Mouse (Mus musculus) intestine, postnatal 0 days (tissue): ENCODE data around the gene Abcc4. TPM values are rescaled to one million over a fixed set of nuclear protein-coding genes. Genes with fewer than 3 reads are reported as not detected.
A peak's percentile ranks its signal among the peaks of the same experiment; 100 is the strongest.
"Not testable (repeated sequence)": the region's sequence is repeated elsewhere in the genome, so short reads cannot be mapped to it uniquely, and the experiment has no call there.

Experiments
- ATAC-seq: fragments of 200-750 bp; cut with Nextera tagmentation; 2 replicates; pipeline ENCODE4 v1.8.0; 2017; ENCODE audit warnings: mild to moderate bottlenecking, moderate TSS enrichment, moderate library complexity
- H3K27ac ChIP-seq: fragments of 300-500 bp; sonication (generic); 2 replicates; pipeline ENCODE4 v1.5.1; 2014; ENCODE audit warnings: mild to moderate bottlenecking, low read depth, low read length, moderate library complexity
- H3K27me3 ChIP-seq: fragments of 300-500 bp; sonication (generic); replicated peaks from 2 replicates; pipeline ENCODE4 v1.6.1; 2014; ENCODE audit warnings: low read length, mixed read lengths; ENCODE audit not compliant: control insufficient read depth, insufficient read depth
- H3K36me3 ChIP-seq: fragments of 300-500 bp; sonication (generic); 2 replicates; pipeline ENCODE4 v1.6.1; 2014; ENCODE audit warnings: mild to moderate bottlenecking, moderate library complexity; ENCODE audit not compliant: control insufficient read depth, insufficient read depth
- H3K4me1 ChIP-seq: fragments of 300-500 bp; sonication (generic); replicated peaks from 2 replicates; pipeline ENCODE4 v1.6.1; 2014; ENCODE audit warnings: antibody characterized with exemption, low read length, mixed read lengths; ENCODE audit not compliant: control insufficient read depth, insufficient read depth
- H3K4me2 ChIP-seq: fragments of 300-500 bp; sonication (generic); replicated peaks from 2 replicates; pipeline ENCODE4 v1.6.1; 2014; ENCODE audit warnings: low read depth, mild to moderate bottlenecking, moderate library complexity
- H3K4me3 ChIP-seq: fragments of 300-500 bp; sonication (generic); 2 replicates; pipeline ENCODE4 v1.5.1; 2014; ENCODE audit warnings: low read depth, low read length
- H3K9ac ChIP-seq: fragments of 300-500 bp; sonication (generic); 2 replicates; pipeline ENCODE4 v1.6.1; 2014; ENCODE audit warnings: mild to moderate bottlenecking, low read depth, low read length
- H3K9me3 ChIP-seq: fragments of 300-500 bp; sonication (generic); 2 replicates; pipeline ENCODE4 v1.6.1; 2016; ENCODE audit warnings: mixed run types; ENCODE audit not compliant: control insufficient read depth
- CTCF ChIP-seq: sonication (generic); IDR thresholded peaks from 2 replicates; pipeline ENCODE4 v1.5.1; 2016; ENCODE audit warnings: low read depth, mild to moderate bottlenecking, control low read depth, antibody characterized with exemption, moderate library complexity
- whole genome bisulfite sequencing: fragments of 180-500 bp; shearing (Covaris S2); extraction: QIAGEN DNeasy Blood & Tissue Kit; methylation state at CpG from one replicate; pipeline ENCODE4 v1.1.7; 2014; 5-methylcytosine and 5-hydroxymethylcytosine counted together
- polyA plus RNA-seq: library from polyadenylated mRNA; unstranded; fragments of >200 nt; fragmentation: Nextera tagmentation; extraction: Ambion mirVana; gene quantifications from 2 replicates; pipeline ENCODE4 v1.2.1, GENCODE M21; 2015

Gene Abcc4
- polyA plus RNA-seq, 1 experiment from 2014 or later, result 1.4 TPM

DNA sequence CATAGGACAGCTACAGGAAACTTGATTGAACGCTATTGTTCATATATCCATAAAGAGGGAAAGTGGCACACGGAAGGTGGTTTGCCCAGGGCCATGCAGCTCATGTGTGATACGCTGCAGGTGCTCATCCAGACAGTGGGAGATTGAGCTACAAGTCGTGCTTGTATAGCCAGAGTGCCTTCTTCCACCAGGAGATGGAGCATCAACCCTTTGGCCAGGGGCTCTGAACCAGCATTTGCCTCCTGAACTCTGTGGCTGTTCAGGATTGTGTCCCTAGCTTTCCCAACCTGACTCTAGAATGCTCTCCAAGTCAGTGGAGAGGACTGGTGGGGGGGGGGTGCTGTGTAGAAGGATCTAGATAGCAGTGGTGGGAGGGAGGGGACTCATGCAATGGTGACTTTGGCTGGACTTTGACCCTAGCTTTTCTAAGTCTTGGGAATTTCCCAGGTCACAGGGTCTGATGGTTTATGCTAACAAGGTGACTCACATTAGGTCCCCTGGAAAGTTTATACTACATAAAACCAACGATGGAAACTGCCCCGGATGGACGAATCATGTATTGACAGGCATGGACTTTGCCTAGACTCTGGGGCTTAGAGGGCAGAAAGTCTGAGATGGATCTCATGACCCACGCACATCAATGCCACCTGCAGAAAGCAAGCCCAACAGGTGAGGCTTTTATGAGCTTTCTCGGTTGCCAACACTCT is 27.6 kb downstream of the Abcc4 start:
- no peak overlapping the region for H3K27ac ChIP-seq
- H3K4me1 ChIP-seq, result no peaks in the 10 kb centered on the region
- WGBS, result 60% methylated on average over 9 of the region's 9 CpGs

DNA sequence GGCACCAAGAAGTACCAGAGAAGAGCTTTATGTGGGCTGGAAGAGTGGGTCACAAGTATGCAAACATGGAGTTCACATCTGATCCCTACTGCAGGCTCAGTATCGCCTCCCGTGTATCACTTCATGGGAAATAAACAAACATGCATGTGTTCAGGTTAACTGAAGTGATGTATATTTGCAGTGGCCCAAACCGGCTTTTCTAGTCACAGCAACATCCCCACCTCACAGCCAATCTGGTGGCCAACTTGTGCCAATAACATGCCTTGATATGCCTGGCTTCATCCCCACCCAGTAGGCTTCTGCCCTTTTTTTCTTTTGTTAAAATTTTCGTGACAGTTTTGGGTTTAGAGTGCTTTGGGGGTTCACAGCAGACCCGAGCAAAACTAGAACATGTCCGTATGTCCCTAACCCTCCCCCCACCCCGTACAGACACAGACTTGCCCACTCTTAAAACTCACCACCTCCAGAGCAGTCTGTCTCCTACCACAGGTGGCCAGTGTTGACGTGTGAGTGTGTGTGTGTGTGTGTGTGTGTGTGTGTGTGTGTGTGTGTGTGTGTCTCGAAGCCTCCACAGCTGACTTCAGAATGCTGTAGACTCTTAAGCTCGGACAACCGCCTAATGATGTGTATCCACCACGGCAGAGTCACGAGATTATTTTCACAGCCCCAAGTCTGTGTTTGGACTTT is 29.6 kb downstream of the Abcc4 start:
- no peak overlapping the region for H3K27ac ChIP-seq
- ATAC-seq, result no peak
- no peak overlapping the region for H3K9ac ChIP-seq
- no peaks in the 10 kb centered on the region for H3K36me3 ChIP-seq
- no peaks in the 10 kb centered on the region for H3K9me3 ChIP-seq
- no peak overlapping the region for H3K4me2 ChIP-seq
- H3K4me1 ChIP-seq, result no peaks in the 10 kb centered on the region
- no peak overlapping the region for H3K4me3 ChIP-seq
- H3K27me3 ChIP-seq, result no peaks in the 10 kb centered on the region
- 77% methylated on average over 13 of the region's 13 CpGs for WGBS
- no peak for TF ChIP-seq CTCF

More for the DNA sequence above, 27.6 kb downstream of the Abcc4 start:
- H3K4me2 ChIP-seq, result no peak overlapping the region
- no peaks in the 10 kb centered on the region for H3K27me3 ChIP-seq
- H3K9me3 ChIP-seq, result no peaks in the 10 kb centered on the region
- no peaks in the 10 kb centered on the region for H3K36me3 ChIP-seq
- H3K9ac ChIP-seq, result no peak overlapping the region
- peak; percentile 48 for TF ChIP-seq CTCF
- H3K4me3 ChIP-seq, result no peak overlapping the region
- peak; percentile 94 for ATAC-seq

DNA sequence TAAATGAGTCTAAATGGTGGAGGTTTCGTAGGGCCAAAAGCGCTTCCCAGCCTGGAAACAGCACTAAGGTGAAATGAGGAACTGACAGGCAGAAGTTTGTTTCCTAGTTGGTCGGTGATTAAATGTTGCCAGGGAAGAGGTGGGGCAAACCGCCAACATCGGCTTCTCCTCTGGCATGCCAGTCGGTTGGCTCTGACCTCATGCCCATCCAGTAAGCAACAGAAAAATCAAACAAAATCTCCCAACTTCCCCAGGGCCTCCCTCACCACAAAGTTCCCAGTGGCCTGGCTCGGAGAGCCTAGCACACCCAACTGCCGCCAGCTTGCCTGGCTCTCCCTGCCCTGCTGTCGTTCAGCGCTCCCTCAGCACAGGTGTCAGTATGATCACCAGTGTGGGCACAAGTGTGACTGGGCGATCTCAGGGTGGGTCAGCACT is 31.3 kb downstream of the Abcc4 start:
- Histone ChIP-seq H3K9me3 (no peaks in the 10 kb centered on the region), H3K4me1 (no peaks in the 10 kb centered on the region), H3K4me2 (no peak overlapping the region), H3K27me3 (no peaks in the 10 kb centered on the region), H3K36me3 (no peaks in the 10 kb centered on the region), H3K4me3 (no peak overlapping the region), H3K9ac (no peak overlapping the region), H3K27ac (no peak overlapping the region)
- 83% methylated on average over 11 of the region's 11 CpGs for WGBS
- TF ChIP-seq CTCF, result no peak
- ATAC-seq, result no peak

DNA sequence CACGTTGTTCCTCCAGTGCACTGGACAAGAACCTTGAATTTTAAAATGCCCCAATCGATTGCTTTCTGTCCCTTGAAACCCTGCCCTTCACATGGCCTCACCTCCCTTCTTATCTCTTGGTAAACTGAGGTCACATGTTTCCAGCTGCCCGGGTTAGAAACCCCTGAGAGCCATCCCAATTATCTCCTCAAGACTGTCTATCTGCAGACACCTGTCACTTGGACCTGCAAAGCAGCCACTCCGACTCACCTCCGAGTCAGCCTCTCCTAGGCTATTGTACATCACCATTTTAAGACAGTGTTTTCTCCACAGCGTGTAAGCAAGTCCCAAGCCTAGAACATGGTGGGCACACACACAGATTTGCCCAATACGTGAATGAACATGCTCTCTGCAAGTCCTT is 31.8 kb downstream of the Abcc4 start:
- Histone ChIP-seq H3K4me3 (no peak overlapping the region), H3K9ac (no peak overlapping the region), H3K4me1 (no peaks in the 10 kb centered on the region), H3K27ac (no peak overlapping the region), H3K9me3 (no peaks in the 10 kb centered on the region), H3K4me2 (no peak overlapping the region), H3K36me3 (no peaks in the 10 kb centered on the region), H3K27me3 (no peaks in the 10 kb centered on the region)
- TF ChIP-seq CTCF, result no peak
- no peak for ATAC-seq
- 57% methylated on average over 7 of the region's 7 CpGs for WGBS

DNA sequence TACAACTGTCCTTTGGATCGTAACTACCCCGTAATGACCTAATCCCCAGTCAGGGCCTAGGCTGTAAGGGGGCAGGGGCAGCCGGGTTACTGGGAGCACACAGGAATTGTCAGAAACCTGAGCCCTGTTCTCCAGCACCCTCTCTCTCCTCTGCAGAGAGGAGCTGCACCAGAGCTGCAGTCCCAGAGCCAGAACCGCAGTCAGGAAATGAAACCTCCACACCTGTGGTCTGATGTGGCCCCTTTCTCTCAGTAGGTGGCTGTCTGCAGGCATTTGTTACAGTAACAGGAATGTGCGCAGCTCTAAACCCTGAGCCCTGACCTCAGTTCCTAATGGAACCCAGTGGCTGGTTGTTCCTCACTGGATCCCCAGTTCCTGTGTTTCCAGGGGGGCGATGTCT is 32.5 kb downstream of the Abcc4 start:
- no peak for TF ChIP-seq CTCF
- Histone ChIP-seq H3K9ac (no peak overlapping the region), H3K27ac (no peak overlapping the region), H3K27me3 (no peaks in the 10 kb centered on the region), H3K4me3 (no peak overlapping the region), H3K4me1 (no peaks in the 10 kb centered on the region), H3K9me3 (no peaks in the 10 kb centered on the region), H3K36me3 (no peaks in the 10 kb centered on the region), H3K4me2 (no peak overlapping the region)
- WGBS, result 72% methylated on average over 6 of the region's 6 CpGs
- ATAC-seq, result no peak

DNA sequence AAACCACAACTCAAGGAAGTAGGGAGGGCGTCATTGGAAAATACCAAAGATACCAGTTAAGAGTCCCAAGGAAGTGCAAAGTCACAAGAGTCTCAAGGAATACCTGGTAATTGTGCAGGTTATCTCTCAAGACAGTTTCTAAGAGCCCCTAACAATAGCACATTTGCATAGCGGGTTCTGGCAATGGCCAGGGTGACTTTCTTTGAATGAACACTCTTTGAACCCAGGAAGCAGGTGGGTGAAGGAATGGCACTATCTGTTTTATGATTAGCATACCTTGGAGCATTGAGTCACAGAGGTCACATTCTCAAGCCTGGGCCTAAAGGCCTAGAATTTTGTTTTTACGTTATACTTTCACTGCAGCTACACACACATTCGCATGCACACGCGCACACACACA is 33.1 kb downstream of the Abcc4 start:
- H3K27me3 ChIP-seq, ATAC-seq: not testable (repeated sequence)
- 88% methylated on average over 6 of the region's 6 CpGs for WGBS

More for the DNA sequence above, 33.1 kb downstream of the Abcc4 start:
- not testable (repeated sequence) for H3K4me3 ChIP-seq, H3K4me2 ChIP-seq, H3K27ac ChIP-seq, H3K9ac ChIP-seq, H3K36me3 ChIP-seq, H3K9me3 ChIP-seq, H3K4me1 ChIP-seq
